Mouse (Mus musculus) T-helper 17 cell (primary cell): ENCODE measurements around the gene Bex1.
"Not testable (repeated sequence)": the region's sequence is repeated elsewhere in the genome, so short reads cannot be mapped to it uniquely, and the experiment has no call there.

Experiments used
- in situ Hi-C, 2 experiments: fragments of 300-600 bp; cut with MboI, MseI; formaldehyde crosslinking; loops; 1 replicate in 1 of 2; 2 replicates in 1 of 2; pipeline ENCODE4 v1.15.1; 2025; ENCODE audit warnings: high pct_unique_total_duplicates in 2 of 2

Bex1 gene

DNA sequence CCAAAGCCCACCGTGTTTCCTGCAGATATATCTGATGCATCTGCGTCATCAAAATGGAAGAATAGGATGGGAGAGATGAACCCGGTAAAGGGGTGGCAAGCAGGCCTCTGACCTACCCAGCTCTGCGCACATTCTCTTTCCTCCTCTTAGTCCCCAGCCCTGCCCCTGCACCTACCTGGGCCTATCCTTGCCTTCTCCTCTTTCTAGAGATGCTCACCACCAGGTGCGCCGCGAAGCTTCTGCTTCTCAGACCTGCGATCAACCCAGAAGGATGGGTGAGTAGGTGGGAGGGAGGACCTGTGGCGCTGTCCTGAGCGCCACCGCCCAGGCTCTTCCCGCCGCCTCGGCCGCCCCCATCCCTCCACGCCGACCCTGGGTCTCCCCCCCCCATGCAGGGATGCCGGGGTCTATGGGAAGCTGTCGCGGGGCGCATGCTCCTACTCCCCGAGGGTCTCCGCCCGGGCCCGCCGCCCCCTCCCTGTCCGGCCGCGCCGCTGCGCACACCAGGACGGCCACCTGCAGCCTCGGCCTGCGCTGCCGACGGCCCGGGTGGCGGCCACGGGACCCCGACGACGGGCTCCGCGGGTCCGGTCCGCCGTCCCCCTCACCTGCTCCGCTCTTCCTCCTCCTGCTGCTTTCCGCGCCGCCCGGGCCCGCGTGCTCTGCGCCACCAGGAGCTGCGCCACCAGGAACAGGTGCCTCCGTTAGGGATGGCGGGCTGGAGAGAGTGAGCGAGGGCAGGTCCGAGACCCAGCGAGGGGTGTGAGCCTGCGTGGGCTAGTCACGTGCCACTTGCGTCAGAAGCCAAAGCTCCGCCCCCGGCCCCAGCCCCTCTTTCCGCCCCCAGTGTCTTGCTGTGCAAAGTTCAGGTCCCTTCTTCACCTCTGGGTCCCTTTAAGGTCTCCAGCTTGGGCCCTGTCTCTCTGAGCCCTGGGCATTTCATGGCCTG lies at the start of gene Bex1, which contains the start of gene Tceal7:
TSS of gene Bex1 (minus strand) at position 785 of the 949 bp plus-strand sequence.
TSS of gene Tceal7 (plus strand) at position 51 of the 949 bp plus-strand sequence.
- in situ Hi-C loops, result not testable (repeated sequence)

DNA sequence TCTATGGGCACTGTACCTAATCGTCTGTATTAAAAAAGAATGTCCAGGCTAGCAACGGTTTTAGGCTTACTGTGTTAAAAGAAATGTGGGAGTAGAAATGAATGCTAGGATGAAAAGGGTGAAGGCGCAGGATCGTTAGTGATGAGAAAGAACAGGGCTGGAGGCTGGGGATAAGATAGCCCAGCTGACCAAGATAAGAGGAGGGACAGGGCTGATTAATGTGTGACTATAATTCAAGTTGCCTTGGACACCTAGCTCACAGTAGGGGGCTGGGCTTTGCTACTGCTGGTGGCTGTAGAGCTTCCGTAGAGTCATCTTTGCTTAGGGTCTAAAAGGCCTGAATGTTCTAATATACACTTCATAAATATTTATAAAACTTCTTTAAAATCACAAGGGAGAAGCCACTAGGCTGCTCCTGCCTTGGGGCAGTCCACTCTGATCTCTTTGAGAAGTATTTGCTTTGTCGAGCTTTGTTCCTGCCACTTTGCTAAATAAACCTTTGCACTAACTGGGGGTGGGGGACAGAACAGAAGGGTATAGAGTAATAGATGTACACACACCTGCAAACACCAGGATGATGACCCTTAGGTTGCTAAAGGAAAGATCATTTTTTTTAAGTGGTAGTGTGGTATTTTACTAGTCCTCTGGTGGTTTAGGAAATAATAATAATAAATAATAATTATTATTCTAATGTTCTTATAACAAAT lies 36.9 kb upstream of the Bex1 start:
- in situ Hi-C loops, result no loop called here

DNA sequence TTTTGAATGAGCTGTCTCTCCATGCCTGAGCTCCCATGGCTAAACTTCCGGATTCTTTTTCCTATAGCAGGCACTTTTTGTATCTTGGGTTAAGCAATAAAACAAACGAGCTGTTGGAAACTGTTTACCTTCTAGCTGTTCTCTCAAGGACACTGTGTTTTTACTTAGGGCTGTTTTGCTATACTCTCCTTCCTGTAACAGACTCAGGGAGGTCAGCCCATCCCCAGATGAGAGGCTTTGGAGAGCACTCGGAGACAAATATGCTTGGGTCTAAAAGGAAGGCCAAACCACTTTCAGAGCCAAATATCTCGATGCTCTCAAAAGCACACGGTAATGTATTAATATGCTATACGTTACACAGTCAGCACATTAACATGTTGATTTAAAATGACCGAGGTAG lies 34.4 kb upstream of the Bex1 start:
- in situ Hi-C loops, result no loop called here

DNA sequence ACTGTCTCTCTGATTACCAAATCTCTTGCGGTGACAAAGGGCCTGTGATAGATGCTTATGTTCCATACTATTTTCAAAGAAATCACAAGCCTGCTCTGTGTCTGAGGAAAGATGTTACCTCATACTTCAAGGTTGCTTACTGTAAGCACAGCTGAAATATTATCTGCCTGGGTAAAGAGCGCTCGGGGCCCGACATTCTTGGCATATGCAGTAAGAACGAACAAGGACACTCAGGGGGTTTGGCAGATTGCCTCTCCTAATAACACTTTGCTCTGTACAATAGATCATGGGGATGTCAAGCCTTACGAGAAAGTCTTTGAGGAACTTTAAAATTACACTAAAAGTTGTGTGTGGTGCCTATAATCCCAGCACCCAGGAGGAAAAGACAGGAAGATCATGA lies 33.5 kb upstream of the Bex1 start:
- in situ Hi-C loops, result no loop called here

DNA sequence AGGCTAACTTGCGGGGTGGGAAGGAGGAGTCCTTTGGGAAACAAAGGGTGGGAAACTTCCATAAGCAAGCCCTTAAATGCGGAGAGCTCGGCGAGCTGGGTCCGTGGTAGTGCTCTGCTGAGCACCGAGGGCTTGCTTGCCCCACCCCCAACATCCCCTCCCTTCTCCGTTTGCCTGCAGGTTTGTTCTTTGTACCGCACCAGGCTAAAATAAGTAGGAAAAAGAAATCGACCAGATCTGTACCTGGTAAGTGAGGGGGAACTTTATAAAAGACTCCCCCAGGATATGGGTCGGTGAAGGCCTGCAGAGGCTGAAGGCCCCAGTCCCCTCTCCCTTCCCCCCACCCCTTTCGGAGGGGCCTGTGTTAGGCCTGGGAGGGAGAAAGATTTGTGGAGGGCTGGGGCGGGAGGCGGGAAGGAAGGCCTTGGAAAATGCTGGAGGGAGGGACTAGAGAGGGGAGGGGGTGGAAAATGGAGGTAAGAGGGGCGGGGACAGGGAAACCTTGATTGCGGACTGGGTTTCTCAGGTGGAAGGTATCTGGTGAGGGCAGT lies 30.3 kb upstream of the Bex1 start:
- in situ Hi-C loops, result no loop called here

DNA sequence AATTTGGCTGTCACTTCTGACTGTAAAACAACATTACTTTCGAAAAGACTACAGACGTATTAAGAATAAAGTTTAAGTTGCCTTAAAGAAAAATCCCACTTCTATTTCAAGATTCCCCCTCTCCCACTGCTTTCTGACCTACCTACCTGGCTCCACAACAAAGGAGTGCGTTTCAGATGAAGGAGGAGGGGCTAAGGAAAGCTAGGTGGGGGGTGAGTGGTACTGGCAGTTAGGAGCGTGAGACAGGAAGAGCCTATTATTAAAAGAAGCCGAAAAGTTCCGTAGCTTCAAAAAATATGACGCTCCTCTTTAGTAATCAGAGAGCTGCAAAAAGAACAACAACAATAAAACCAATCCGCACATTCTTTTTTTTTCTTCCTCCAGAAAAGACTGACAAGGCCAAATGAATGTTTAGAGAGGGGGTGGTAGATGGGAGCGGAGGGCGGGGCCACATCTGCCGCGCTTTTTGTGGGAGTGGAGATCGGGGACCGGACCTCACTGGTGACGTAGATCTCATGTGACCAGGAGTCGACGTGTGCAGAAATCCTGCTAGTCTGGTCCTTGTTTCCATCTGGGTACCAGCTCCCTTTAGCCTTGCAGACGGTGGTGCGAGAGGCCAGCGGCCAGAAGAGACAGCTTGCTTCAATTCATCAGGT lies 29.4 kb upstream of the Bex1 start, which contains the start of gene Tceal9:
TSS of gene Tceal9 (plus strand) at position 506 of the 656 bp plus-strand sequence.
- in situ Hi-C loops, result no loop called here

DNA sequence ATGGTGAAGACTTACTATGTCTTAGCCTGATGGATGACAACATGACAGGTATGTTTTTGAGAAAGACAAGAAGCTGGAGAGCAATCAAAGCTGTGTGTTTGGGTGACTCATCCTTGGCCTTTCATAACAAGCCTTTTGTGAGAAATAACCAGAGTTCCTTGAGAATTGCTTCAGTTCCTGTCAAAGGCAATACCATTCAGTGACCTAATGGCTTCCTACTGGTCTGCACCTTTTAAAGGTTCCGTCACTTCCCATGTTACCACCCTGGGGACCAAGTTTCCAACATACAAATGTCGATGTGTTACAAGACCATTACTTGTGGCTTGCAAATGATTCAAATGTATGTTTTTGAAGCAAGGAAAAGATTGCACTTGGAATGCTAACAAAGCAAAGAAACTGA lies 27.9 kb upstream of the Bex1 start:
- in situ Hi-C loops, result no loop called here

DNA sequence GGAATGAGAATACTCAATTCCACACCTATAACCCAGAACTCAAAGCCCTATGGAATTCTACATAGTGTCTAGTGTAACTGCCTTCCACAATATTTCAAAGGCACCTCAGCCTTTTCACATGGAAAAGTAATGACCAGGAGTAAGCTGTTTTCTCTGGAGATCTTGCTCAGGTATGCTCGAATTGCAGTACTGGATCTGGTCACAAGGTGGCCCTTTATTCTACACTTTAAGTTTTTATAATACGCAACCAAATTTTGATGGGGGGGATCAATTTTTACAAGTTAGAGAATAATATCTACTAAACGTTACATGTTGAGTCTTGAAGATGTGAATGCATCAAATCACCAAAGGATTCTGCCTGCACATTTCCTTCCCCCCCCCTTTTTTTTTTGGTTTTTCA lies 22.8 kb upstream of the Bex1 start:
- in situ Hi-C loops, result loop anchor here (5.0 kb wide), 2 partner anchors 64 to 69 kb away; no protein-coding TSS in a partner anchor

- in situ Hi-C loops, result no loop called here
Observed at GRCm38 (mm10) chrX:136227768-136228167, 12.5 kb upstream of the Bex1 start.

GRCm38 (mm10) chrX:136223714-136224113 lies 8.4 kb upstream of the Bex1 start:
- in situ Hi-C loops, result no loop called here

DNA sequence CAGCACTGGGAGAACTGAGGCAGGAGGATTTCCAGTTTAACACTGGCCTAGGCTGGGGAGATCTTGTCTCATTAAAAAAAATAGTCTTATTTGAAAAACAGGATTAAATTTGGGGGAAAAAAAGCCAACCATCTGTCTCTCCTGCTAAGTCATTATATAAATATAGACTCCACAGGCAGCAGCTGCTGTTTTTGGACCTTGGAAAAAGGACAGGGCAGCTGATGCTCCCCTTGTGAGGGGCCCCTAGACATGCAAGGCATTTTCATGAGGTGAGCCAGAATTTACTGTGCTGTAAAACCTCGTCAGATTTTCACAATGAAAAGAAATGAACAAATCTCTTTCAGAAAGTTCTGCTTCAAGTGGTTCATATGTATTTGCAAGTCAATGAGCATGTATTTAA lies 990 bp upstream of the Bex1 start:
- in situ Hi-C loops, result no loop called here

- in situ Hi-C loops, result no loop called here
Observed at GRCm38 (mm10) chrX:136213396-136213795, 1.9 kb downstream of the Bex1 start.

- in situ Hi-C loops, result loop anchor here in 1 of 2 experiments (10.0 kb wide), 1 partner anchor 110 kb away; no protein-coding TSS in a partner anchor
Observed at GRCm38 (mm10) chrX:136204406-136204805, 10.9 kb downstream of the Bex1 start.

DNA sequence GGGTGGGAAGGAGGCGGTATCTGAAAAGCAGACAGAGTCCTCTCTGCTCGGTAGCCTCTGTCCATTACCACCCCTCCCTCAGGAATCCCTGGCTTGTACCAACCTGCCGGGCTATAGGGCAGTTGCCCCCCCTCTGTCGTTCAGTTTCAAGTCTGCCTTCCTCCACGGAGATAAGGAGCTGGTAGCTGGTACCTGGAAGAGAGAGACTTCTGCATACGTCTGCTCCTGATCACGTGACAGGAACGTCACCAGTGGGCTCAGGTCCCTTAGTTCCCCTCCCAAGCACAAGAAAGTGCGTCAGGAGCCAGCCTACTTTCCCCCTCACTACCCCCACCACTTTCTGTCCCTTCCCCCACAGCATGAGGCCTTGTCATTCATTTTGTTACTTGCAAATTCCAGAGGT lies 11.6 kb downstream of the Bex1 start, which contains the start of gene Tceal5:
TSS of gene Tceal5 (minus strand) at position 213 of the 403 bp plus-strand sequence.
- in situ Hi-C loops, result loop anchor here in 1 of 2 experiments (10.0 kb wide), 1 partner anchor 111 kb away; no protein-coding TSS in a partner anchor

DNA sequence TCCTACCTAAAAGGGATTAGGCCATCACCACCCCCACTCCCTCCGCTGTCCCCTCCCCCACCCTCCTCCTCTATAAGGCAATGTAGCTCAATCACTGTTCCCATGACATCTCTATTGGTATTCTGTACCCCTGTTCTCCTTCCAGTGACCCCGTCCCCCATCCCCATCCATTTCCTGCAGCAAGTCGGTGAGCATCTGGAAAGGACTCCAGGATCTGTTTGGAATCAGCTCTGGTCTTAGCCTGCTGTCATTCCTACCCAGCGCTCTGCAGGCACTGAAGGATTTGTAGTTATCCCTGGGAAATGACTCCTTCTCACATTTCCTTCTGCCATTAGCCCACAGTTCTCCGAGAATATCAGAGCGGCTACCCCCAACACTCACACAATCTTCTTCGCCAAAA lies 12.1 kb downstream of the Bex1 start:
- in situ Hi-C loops, result loop anchor here in 1 of 2 experiments (10.0 kb wide), 1 partner anchor 112 kb away; no protein-coding TSS in a partner anchor

- in situ Hi-C loops, result no loop called here
Observed at GRCm38 (mm10) chrX:136196873-136197272, 18.4 kb downstream of the Bex1 start.

GRCm38 (mm10) chrX:136195193-136195944 lies 19.9 kb downstream of the Bex1 start:
- in situ Hi-C loops, result no loop called here

DNA sequence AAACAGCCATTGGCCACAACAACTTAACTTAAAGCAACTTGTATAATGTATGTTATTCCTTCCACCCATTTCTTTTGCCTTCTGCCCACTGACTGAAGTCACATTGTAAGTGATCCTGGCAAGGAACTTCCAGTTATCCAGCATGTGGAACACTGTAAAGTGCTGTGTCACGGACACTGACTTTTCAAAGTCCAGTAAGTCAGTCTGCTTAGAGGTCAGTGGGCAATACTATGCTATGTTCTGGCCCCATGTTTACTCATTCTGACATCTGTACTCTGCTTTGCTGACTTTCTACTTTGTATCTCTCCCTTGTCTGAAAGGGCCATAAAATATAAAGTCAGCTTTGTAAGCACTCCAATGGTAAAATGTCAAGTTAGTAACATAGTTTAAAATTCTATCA lies 32.2 kb downstream of the Bex1 start:
- in situ Hi-C loops, result no loop called here

DNA sequence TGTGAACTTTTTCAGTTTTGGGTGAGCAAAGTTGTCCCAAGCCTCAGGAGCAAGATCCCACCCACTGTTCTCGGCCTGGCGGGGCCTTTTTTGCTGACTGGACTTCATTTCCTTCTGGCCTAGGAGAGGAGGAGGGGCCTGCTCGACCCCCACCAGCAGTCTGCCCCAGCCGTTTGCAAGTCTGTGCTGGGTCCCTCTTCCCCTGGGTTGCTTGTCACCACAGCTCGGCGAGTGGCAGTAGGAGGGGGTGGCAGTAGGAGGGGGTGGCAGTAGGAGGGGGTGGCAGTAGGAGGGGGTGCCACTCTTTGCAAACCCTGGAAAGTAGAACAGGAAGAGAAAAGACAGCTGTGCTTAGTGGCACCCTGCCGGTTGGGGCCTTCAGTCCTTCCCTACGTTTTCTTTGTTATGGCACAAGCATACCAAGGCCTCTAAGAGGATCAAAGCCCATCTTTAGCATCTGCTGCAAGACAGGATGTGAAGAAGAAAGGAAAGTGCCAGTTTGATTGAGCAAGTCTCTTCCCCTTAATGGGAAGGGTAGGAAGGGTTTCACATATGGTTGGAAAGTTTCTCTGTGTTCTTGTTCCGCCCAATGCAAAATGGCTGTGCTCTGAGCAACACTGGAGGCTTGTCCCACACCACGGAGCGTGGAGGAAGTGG lies 34.3 kb downstream of the Bex1 start:
- in situ Hi-C loops, result no loop called here

GRCm38 (mm10) chrX:136172786-136173185 lies 42.5 kb downstream of the Bex1 start:
- in situ Hi-C loops, result no loop called here
